Mouse (Mus musculus): Measurements from ENCODE around the gene Themis2.

- TF ChIP-seq CTCF (conservative IDR thresholded peaks at IDR 0.05; ENCODE audit: insufficient read depth, insufficient read length, low read depth, low read length) (no peak), POLR2A (IDR thresholded peaks at IDR 0.05; ENCODE audit: low read depth, low read length) (no peak)
These were observed 45.3 kb upstream of the Themis2 start for GRCm38 (mm10) chr4:132841493-132841892.

Measured in kidney, adult 2 months (tissue).